Mouse (Mus musculus) kidney, adult 18-20 months (tissue): ENCODE measurements at regions not wholly inside any gene's neighbourhood (a gene's known extent, or its start where the extent isn't known, plus 50 kb on each side); places are given as distances from the start of the nearest gene placed in this dataset.

Source experiments
- DNase-seq: peaks from one replicate; pipeline ENCODE4 v3.0.0; 2021

DNA sequence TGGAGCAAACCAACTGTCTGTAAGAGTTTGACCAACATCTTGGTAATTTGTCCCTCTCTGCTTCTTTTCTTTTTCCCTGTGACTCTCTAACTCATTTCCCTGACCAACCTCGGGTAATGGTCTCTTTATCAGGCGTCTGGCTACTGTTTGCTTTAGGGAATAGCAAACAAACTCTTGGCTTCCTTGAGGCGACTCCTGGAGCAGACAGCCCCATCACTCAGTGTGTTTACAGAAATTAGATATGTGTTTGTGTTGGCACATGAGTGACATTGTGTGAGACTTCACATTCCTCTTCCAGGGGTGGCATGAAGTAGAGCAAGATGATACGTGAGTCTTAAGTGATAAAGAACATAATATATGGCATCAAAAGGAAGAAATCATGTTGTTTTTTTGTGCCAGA lies 195.7 kb upstream of the Hhip start:
- DNase-seq, result no peak

DNA sequence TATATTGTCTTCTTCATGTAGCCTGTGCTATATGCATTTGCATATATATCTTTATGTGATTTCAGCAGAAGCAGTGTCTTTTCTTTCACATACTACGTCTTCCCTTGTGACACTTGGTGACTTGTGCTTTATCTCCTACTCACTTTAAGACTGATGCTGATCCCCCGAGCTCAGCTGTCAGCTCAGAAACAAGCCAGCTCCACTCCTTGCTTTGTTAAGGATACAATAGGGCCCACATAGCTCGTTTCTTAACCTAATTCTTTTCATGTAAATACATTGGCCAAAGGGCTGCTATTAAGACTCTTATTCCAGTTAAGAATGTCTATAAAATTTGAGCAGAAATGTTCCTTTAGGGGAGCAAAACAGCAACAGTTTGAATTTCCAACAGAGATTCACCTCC lies 193.8 kb upstream of the Hhip start:
- DNase-seq, result no peak

DNA sequence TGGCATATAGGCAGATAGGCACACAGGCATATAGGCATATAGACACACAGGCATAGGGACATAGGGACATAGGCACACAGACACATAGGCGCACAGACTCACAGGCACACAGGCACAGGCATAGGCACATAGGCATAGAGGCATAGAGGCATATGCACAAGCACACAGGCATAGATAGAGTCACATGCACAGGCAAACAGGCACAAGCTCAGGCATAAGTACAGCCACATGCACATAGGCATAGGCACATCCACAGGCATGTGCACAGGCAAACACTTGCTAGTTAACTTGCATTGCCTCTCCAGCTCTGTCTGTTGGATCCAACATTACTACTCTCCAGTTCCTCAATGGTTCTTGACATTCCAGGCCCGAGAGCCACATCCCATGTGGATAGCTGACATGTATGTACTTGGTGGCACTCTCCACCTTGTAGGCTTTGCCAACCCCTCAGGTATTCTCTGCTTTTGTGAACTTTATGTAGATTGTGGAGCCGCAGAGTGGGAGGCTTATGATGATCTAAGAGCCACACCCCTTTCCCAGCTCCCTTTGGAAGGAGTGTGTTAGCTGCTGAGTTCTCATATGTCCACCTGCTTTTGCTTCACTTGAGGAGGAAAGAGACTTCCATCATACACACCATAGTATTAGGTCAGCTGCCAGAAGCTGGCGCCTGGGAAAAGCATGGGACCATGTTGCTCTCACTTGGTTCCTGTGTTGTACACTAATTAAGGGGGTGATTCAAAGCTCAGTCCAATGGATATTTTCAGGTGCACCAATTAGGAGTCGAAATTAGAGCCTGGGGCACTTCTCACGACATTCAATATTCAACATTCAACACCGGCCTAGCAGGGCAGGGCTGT lies 192.7 kb upstream of the Hhip start:
- no peak for DNase-seq

DNA sequence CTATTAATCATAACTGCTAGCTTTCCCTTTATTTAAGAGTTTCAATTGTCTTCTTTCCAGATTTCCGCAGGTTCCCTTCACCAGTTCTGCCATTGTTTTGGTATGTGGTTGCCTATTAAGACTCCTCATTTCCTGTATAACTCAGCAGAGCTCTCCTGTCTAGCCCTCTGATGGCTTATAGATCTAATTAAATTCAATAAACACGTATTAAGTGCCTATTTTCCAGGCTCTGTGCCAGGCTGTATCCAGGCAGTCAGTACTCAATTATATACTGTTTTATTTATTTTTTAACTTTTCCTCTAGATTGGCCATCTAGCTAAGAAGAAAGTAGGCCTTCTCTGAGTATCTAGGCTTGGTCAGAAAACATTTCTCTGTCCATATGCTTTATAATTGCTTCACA lies 192.0 kb upstream of the Hhip start:
- no peak for DNase-seq

DNA sequence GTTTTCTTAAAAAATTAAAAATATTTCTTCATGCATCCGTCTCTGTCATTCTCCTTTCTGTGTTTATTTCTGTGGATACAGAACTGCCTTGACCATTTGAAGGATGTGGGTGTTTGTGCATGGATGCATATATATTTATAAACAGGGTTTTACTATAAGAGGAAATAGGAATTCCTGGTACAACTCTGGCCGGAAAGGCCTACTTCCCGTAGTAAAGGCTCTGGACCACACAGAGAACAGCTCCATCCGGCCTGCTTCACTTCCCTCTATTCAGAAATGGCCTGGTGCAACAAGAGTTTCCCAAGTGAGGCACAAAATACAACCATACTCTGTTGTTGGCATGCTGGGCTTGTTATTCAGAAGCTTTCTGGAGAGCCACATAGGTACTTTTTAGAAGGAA lies 182.1 kb upstream of the Hhip start:
- DNase-seq, result no peak

DNA sequence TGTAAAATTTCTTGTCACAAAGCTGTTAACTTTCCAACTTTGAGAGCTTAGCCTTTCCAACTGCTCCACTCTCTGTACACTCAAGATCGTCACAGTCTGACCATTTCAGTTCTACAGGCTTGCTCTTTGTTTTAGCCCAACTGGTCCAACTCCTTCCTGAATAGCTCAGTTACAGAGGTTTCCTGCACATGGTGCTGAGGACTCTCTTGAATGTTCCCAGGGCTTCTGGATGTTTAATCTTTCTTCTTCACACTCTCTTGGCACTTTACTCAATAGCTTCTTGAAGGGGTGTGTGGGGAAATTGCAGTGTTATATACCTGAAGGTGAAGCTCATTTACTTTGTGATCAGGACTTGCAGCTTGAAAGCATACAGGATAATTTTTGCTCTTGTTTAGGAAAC lies 152.6 kb upstream of the Hhip start:
- DNase-seq, result no peak

- no peak for DNase-seq
Observed at GRCm38 (mm10) chr8:80204678-80205654, 147.2 kb upstream of the Hhip start.

DNA sequence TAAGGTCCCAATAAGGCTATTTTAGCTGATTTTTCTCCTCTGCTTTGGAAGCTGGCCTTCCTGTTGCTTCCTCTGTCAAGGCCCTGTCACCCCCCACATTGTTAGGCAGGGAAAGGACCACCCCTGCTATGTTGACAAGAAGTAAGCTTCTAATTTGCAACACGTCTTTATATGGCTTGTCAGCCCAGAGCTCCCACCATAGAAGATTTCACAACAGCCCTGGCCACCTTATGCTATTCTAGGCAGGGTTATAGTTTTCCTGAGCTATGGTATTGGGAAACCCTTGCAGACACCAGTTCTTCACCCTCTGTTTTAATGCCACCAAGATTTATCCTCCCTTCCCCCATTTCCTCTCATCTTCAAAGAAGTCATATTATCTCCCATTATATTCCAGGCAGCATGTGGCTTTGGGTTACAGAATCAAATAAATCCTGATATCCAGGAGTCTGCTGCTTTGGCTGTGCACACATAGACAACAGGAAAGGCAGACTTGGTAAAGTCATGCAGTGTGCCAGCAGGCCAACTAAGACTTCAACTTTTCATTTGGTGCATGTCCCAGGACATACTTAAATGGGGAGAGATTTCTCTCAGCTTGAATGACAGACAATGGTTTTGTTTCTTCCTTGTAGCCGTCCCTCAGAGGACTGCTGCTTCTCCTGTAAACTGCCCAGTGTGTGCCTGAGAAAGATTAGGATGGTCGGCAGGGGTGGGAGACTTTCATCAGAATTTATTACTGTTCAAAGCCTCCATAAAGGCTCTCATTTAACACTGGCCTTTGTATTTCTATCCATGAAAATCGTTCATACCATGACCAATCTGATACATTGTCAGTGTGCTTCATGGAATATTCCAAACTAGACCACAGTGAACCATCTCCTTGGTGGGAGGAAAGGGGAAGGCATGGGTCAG lies 146.2 kb upstream of the Hhip start:
- no peak for DNase-seq

- no peak for DNase-seq
Observed at GRCm38 (mm10) chr8:80197680-80198079, 139.9 kb upstream of the Hhip start.

DNA sequence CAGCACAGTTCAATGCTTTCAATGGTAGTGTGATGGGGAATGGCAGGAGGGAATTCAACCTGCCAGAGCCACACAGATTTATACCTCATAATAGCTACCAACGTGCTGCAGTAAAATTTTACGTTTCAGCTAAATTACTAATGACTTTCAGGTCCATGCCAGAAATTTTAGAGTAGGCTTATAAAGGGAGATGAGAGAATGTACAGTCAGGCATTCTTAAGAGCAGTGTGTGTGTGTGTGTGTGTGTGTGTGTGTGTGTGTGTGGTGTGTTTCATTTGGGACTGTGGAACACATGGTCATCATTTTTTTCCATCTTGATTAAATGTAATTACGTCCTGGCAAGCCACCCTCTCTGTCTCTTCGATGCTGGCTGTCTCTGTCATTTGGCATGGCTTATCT lies 132.7 kb upstream of the Hhip start:
- DNase-seq, result no peak

DNA sequence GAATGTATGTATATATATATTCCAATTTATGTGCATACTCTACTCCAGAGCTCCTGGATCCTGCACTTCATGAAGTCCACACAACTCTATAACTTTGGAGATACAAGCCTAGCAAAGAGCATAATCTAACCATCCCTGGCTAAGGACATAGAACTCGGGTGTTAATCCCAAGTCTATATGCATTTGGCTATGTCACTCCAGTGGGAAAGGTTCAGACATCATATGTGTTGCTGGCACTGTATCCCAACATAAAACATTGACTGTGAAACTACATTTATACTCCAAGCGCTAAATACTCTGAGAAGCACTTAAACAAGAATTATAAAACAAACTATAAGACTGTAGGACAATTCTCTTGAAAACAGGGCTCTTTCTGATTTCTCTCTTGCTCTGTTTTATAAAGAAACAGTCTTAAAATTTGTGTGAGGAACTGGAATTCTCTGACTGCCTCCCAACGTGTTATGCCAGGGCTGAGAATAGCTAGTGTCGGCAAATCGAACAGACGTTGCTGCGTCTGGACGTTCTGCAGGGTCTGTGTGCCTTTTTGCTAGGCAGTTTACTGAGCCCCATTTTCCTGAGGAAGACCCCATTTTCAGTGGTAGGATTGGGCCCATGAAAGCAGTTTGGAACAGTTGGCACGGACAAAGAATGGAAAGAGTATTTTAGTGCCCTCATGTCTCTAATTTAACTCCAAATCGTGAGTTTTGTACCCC lies 132.1 kb upstream of the Hhip start:
- DNase-seq, result no peak

DNA sequence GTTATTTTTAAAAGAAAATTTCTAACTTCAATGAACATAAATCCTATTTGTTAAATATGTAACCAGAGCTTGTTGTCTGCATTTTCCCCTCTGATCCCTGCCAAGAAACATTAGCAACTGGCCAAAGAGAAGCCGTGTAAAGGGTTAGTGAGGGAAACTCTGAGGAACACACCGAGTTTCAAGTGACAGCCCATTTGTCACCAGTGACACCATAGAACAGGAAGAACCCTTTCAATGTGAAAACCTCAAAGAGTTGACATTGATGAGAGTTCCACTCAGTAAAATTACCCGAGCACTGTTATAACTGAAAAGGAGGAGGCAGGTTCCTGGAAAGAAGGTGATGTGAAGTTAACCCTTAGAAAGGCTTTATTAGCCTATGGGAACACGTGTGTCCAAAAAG lies 127.5 kb upstream of the Hhip start:
- DNase-seq, result no peak

- no peak for DNase-seq
Observed at GRCm38 (mm10) chr8:80168688-80169087, 110.9 kb upstream of the Hhip start.

DNA sequence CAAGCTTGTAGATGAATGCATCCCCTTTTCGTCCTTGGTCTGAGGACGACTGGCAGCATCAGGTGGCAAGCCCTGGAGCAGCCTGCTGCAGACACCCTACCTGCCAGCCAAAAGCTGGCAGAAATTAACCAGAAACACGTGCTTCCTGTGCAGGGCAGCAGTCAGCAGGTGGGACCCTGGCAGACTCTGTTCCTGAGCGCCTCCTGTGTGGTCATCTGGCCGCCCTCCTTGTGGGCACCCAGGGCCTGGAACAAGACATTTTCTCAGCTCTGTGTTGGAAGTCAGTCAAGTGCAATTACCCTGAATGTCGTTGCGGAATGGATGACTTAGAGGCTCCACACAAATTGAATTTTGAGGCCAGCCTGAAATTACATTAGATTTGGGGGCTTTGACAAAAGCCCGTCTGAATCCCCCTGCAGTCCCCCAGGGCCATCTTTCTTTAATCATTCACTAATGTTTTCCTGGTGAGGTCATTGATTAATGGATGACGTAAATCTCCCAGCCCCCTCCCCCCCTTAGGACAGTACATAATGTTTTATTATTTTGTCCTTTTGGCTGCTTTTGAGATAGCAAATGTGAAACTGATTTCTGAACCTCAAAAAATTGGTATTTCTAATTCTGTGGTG lies 91.8 kb upstream of the Hhip start:
- peak; percentile 9 for DNase-seq

GRCm38 (mm10) chr8:80147929-80148328 lies 90.1 kb upstream of the Hhip start:
- no peak for DNase-seq

GRCm38 (mm10) chr8:80138481-80138880 lies 80.7 kb upstream of the Hhip start:
- DNase-seq, result no peak

- DNase-seq, result no peak
Observed at GRCm38 (mm10) chr8:80120378-80120965, 62.7 kb upstream of the Hhip start.

GRCm38 (mm10) chr8:80117328-80117727 lies 59.5 kb upstream of the Hhip start:
- no peak for DNase-seq
